Mouse (Mus musculus): ENCODE results near the gene B4galt3. TPM values are rescaled to one million over a fixed set of nuclear protein-coding genes. Genes with fewer than 3 reads are reported as not detected.
"Not testable (repeated sequence)": the region's sequence is repeated elsewhere in the genome, so short reads cannot be mapped to it uniquely, and the experiment has no call there.

B4galt3 gene
- total RNA-seq, 1 experiment from 2014 or later = 32.0 TPM

GRCm38 (mm10) chr1:171282086-171282805, 12.1 kb downstream of the B4galt3 start:
- no peak for ATAC-seq (replicated peaks; ENCODE audit: low read depth, poor library complexity, severe bottlenecking)

- ATAC-seq (replicated peaks; ENCODE audit: low read depth, poor library complexity, severe bottlenecking) = no peak
Measured at GRCm38 (mm10) chr1:171283188-171284160, 13.3 kb downstream of the B4galt3 start.

GRCm38 (mm10) chr1:171284491-171284890, 14.4 kb downstream of the B4galt3 start:
- ATAC-seq (replicated peaks; ENCODE audit: low read depth, poor library complexity, severe bottlenecking) = no peak

GRCm38 (mm10) chr1:171285096-171285892, 15.2 kb downstream of the B4galt3 start:
- no peak for ATAC-seq (replicated peaks; ENCODE audit: low read depth, poor library complexity, severe bottlenecking)

DNA sequence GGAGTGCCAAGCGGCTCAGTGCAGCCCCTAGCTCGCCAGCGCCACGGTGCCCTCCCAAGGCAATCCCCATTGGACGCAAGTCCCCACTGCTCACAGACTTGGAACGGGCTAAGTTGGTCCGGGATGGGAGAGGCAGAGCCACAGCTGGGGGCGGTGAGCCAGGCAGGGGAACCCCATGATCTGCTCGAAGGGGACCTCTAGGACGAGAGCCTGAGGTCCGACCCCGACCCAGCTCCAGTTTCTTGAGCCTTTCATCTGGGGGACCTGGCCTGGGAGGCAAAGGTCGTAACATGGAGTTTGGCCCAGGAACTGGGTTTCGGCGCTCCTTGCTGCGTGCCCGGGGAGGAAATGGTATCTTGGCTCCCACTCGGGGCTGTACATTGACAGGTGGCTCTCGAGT, 16.4 kb downstream of the B4galt3 start:
- ATAC-seq (replicated peaks; ENCODE audit: low read depth, poor library complexity, severe bottlenecking) = no peak

DNA sequence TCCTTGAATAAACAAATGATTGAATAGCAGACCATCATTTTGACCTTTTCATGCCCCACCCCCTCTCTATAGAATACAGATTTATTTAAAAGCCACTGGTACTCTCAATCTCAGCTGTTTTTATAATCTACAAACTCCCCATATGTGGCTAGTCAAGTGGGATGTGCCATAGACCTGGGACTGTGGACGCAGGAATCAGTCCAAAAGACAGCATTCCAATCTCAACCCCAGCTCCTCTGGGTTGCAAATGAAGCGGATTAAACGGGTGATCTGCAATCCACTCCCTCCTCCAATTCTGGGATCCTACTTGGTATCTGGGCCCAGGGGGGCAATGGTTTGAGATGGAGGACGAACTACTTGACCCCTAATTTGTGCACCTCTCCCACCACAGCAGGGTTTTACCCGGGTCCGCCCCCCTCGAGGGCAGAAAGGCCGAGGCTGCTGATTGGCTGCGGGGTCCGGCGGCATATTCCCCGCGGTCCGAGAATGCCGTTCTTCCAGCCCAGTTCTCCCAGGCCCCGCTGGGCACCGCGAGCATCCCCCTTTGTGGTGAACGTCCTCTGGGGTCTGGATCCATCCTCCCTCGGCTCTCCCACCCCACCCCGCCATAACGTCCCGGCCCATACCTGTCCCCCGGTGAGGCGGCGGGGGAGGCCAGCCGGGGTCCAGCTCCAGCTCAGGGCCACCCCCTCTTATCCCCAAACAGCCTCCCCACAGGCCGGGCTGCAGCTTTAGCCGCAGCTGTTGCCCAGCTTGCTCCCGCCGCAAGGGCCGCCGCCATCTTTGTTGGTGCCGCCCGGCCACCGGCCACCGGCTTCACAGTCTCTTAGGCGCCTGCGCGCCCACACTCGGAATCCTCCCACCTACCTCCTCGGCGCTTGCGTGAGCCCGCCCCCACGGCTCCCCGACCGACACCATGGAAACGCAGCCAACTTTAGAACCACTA, 17.3 kb downstream of the B4galt3 start, which contains the start of gene Usp21:
Gene Usp21, minus strand, starts transcription at position 856 of the 946 bp plus-strand sequence.
- ATAC-seq (replicated peaks; ENCODE audit: low read depth, poor library complexity, severe bottlenecking) = peak; percentile 97

DNA sequence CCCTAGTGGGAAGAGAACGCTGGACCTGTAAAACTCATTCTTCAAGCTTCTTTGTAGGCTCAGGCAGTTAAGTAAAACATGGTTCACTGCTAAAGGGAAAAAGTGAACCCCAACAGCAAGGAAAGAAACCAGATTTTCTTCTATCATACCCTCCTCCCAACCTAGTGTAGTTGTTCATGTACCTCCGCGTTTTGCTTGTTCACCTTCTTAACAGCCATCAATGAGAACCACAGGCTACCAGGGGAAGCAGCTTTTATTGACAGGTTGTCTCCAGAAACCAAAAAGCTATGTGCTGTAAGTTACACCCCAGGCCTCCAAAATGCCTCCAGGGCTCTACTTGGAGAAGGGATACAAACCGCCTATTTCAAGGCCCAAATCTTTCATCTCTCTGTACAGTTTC, 18.2 kb downstream of the B4galt3 start:
- no peak for ATAC-seq (replicated peaks; ENCODE audit: low read depth, poor library complexity, severe bottlenecking)

DNA sequence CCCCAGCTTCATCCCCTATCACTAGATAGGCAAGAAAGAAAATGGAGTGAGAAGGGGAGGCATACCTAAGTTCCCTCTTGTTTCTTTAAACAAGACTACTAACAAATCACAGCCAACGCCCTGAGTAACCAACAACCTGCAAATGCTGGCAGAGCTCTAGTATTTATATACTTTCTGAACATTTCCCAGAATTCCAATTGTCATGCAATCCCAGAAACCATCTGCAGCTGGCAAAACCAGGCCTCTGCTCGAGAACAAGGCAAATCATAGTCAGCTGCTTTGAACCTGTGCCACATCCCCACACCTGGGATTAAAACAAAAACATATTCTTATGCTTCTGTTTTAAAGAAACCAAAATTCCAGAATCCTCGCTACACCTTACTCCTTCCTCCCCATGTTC, 23.2 kb downstream of the B4galt3 start:
- no peak for ATAC-seq (replicated peaks; ENCODE audit: low read depth, poor library complexity, severe bottlenecking)

- no peak for ATAC-seq (replicated peaks; ENCODE audit: low read depth, poor library complexity, severe bottlenecking)
Measured at GRCm38 (mm10) chr1:171293906-171294297, 23.8 kb downstream of the B4galt3 start.

DNA sequence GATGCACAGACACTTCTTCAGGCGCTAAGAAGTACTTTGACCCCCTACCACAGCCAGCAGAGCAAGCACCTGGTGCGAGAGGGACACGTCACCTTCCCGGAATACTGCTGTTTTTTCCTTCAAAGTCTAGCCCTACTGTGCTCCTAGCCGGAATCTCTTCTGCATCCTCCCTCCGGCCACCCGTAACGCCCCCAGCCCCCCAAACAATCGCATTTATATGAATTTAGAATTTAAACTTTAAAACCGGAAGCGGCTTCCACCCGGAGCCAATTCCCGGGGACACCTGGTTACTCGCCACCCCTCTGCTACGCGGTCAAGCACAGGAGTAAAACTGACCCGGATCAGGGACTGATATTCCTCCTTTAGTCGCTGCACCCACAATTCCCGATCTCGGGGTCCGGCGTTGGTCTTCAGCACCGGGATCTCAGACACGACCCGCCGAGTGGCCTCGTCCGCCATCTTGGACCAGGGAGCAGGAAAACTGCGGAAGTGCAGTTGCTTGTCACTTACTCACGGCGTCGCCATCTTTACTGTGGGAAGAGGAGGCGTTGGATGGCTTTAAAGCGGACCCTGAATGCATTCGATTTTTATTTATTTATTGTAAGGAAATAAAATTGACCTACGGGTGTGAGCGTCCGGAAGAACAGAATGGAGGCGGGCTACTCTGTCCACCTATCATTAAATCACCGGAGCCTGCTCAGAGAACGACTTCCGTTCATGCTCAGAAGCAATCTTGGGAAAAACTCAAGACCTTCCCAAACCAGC, 24.4 kb downstream of the B4galt3 start, which contains the start of gene Ufc1:
Gene Ufc1, minus strand, starts transcription at position 727 of the 765 bp plus-strand sequence.
- peak; percentile 99 for ATAC-seq (replicated peaks; ENCODE audit: low read depth, poor library complexity, severe bottlenecking)

DNA sequence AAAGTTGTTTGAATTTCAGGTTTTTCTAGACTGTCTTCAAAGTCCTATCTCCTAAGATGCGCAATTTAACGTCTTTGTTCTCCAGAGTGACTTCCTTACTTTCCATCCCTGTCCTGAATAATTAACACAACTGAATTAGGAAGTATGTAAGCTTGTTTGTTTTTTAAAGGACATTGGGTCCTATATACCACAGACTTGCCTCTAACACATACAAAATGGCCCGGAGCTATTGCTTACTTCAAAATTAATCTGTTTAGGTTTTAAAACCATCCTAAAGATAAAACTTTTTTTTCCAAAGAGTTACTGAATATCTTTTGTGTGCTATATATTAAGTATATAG, 24.9 kb downstream of the B4galt3 start:
- no peak for ATAC-seq (replicated peaks; ENCODE audit: low read depth, poor library complexity, severe bottlenecking)

- ATAC-seq (replicated peaks; ENCODE audit: low read depth, poor library complexity, severe bottlenecking) = no peak
Measured at GRCm38 (mm10) chr1:171298226-171298625, 28.1 kb downstream of the B4galt3 start.

GRCm38 (mm10) chr1:171306157-171306556, 36.0 kb downstream of the B4galt3 start:
- ATAC-seq (replicated peaks; ENCODE audit: low read depth, poor library complexity, severe bottlenecking) = not testable (repeated sequence)

- no peak for ATAC-seq (replicated peaks; ENCODE audit: low read depth, poor library complexity, severe bottlenecking)
Measured at GRCm38 (mm10) chr1:171309321-171309720, 39.2 kb downstream of the B4galt3 start.

DNA sequence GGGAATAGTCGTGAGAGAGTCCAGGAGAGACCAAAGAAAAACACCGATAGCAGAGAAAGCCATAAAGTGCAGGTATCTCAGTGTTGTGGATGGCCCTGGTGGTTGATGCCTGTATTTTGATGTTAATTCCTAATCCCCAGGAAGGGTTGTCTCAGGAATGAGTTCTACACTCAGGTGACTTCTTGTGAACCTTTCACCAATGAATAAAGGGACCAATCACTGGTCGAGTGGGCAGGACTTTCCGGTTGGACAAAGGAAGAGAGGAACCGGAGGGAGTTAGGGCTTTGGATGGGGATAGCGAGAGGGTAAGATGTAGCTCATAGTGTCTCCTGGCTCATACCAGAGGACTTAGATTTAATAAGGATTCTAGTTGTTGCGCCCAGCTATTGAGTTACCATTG, 49.6 kb downstream of the B4galt3 start:
- no peak for ATAC-seq (replicated peaks; ENCODE audit: low read depth, poor library complexity, severe bottlenecking)

DNA sequence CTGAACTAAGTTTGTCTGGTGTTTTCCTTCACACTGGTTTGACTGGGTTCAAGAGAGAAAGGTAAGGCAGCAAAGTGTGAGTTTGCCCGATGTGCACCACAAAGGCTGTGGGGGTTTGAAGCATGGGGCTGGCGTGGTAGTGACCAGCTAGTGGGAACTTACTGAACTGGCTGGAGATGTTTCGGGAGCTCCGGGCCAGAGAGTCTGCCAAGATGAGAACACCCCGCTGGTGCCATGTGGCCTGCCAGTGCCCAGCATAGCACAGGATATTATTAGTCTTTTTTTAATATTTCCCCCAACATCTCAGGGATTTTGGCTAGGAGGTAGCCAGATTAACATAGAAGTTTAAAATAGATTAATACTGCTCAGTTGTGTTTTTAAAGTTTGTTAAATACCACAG, 50.0 kb downstream of the B4galt3 start:
- no peak for ATAC-seq (replicated peaks; ENCODE audit: low read depth, poor library complexity, severe bottlenecking)

DNA sequence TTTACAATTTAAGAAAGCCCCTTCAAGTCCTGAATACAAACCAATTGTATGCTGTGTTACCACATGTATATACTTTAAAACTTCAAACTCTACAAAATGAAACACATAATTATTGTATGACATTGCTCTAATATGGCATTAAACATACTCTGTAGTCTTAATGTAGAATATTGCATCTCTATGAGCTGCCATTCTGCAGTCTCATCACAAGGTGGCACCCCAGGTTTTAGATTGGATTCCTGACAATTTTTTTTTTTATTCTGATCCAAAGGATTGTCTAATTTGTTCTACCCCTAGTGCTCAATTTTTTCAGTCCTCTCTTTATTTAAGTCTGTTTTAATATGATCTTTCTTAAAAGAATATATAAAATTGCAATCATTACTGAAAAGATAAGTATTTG, 51.3 kb downstream of the B4galt3 start:
- ATAC-seq (replicated peaks; ENCODE audit: low read depth, poor library complexity, severe bottlenecking) = peak; percentile 72

DNA sequence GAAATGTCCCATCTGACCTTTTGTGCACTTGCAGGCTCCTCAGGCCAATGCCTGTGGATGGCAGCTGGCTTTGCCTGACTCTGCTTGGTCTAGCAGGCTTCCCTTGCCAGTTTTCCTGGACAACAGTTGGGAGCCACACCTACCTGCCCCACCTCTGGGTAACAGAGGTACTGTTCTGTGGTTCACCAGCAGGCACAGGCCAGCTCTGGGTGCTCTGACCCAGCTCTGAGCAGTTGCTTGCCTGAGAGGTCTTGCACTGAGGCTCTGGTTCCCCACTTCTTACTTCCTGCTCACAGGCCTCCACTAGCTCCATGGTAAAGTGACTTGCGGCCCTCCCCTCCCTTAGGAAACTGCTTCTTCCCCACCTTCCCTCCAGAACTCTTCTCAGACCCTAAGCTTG, 51.9 kb downstream of the B4galt3 start:
- ATAC-seq (replicated peaks; ENCODE audit: low read depth, poor library complexity, severe bottlenecking) = 0 out of 2 replicates have a peak, but pooled peaks have one; percentile 38

Data from common myeloid progenitor, adult 5-6 weeks (primary cell).